Mouse (Mus musculus) megakaryocyte, embryonic 14.5 days (primary cell): ENCODE measurements around the gene Luzp1.

Experiments
- FLI1 ChIP-seq: IDR thresholded peaks from 2 replicates; pipeline ENCODE4 v1.6.1; 2012; ENCODE audit warnings: low read length, inconsistent platforms, mixed read lengths
- GATA1 ChIP-seq: IDR thresholded peaks from 3 replicates; pipeline ENCODE4 v1.6.1; 2012; ENCODE audit warnings: mixed read lengths, low read length, inconsistent platforms, borderline replicate concordance

GRCm38 (mm10) chr4:136557638-136558037 is 88.1 kb downstream of the Luzp1 start:
- TF ChIP-seq FLI1 (no peak), GATA1 (no peak)
